Mouse (Mus musculus) G1E (cell line): ENCODE data around the gene Col4a6.
A peak's percentile ranks its signal among the peaks of the same experiment; 100 is the strongest.

Experiments
- CTCF ChIP-seq: IDR thresholded peaks from 2 replicates; pipeline ENCODE4 v1.5.1; 2012; ENCODE audit warnings: low read depth, low read length, inconsistent platforms, mixed read lengths
- TAL1 ChIP-seq: conservative IDR thresholded peaks from 2 replicates; pipeline ENCODE4 v1.6.1; 2012; ENCODE audit warnings: low read depth, low read length, inconsistent platforms, mixed read lengths

GRCm38 (mm10) chrX:141175353-141175752, 298.5 kb downstream of the Col4a6 start:
- 0 out of 2 replicates have a peak, but pooled peaks have one; percentile 11 for TF ChIP-seq CTCF
- no peak for TF ChIP-seq TAL1
